Mouse (Mus musculus) B cell, adult 2 months (primary cell): ENCODE data around the gene Olfr532.
"Not testable (repeated sequence)": the region's sequence is repeated elsewhere in the genome, so short reads cannot be mapped to it uniquely, and the experiment has no call there.

Source experiments
- DNase-seq, 2 experiments: peaks; one replicate each; pipeline ENCODE4 v3.0.0; 2022

The Olfr532 gene

GRCm38 (mm10) chr7:140421539-140421938 is at the start of gene Olfr532:
TSS of gene Olfr532 (minus strand) at chr7:140421639.
- DNase-seq, result no peak

- not testable (repeated sequence) for DNase-seq
These were observed 41.6 kb upstream of the Olfr532 start, which contains the start of gene Olfr533 for GRCm38 (mm10) chr7:140463070-140463469. TSS of gene Olfr533 (plus strand) at chr7:140463370.

- DNase-seq, result no peak
These were observed 21.7 kb upstream of the Olfr532 start for GRCm38 (mm10) chr7:140443141-140443540.

GRCm38 (mm10) chr7:140402818-140403217 is 18.6 kb downstream of the Olfr532 start, which contains the start of gene Olfr531:
TSS of gene Olfr531 (minus strand) at chr7:140402918.
- no peak for DNase-seq

GRCm38 (mm10) chr7:140376911-140377310 is 44.5 kb downstream of the Olfr532 start:
- DNase-seq, result no peak

- DNase-seq, result no peak
These were observed 45.2 kb downstream of the Olfr532 start, which contains the start of gene Olfr530 for GRCm38 (mm10) chr7:140376231-140376630. TSS of gene Olfr530 (minus strand) at chr7:140376331.

GRCm38 (mm10) chr7:140374300-140374699 is 47.1 kb downstream of the Olfr532 start:
- no peak for DNase-seq
